Mouse (Mus musculus) CH12.LX (cell line): ENCODE data around the gene Olfr56. TPM values are rescaled to one million over a fixed set of nuclear protein-coding genes. Genes with fewer than 3 reads are reported as not detected.

ENCODE experiments used
- DNase-seq: peaks from one replicate; pipeline ENCODE4 v3.0.0-alpha.2; 2013; ENCODE audit errors: extremely low read depth
- H3K27ac ChIP-seq: 2 replicates; pipeline ENCODE4 v1.5.1; 2012; ENCODE audit warnings: low read depth, mild to moderate bottlenecking, control low read depth, moderate library complexity; ENCODE audit not compliant: insufficient read depth
- H3K27me3 ChIP-seq: replicated peaks from 2 replicates; pipeline ENCODE3; 2012; ENCODE audit warnings: inconsistent platforms
- H3K36me3 ChIP-seq, 2 experiments: replicated peaks in 1 of 2; 2 replicates each; pipeline versions ENCODE3 to v1.6.1; 2012; ENCODE audit warnings: inconsistent platforms in 1 of 2, low read length in 1 of 2, mild to moderate bottlenecking in 1 of 2, mixed read lengths in 1 of 2, moderate library complexity in 1 of 2; ENCODE audit not compliant: control insufficient read depth in 1 of 2, insufficient read depth in 1 of 2
- H3K4me1 ChIP-seq, 2 experiments: 2 replicates each; pipeline ENCODE4 v1.6.1; 2012; ENCODE audit warnings: inconsistent platforms in 1 of 2, moderate library complexity in 1 of 2; ENCODE audit not compliant: insufficient read depth in 2 of 2, control insufficient read depth in 1 of 2
- H3K4me2 ChIP-seq: 2 replicates; pipeline ENCODE4 v1.6.1; 2012; ENCODE audit warnings: low read depth, mild to moderate bottlenecking, control low read depth; ENCODE audit not compliant: poor library complexity, insufficient read depth, severe bottlenecking
- H3K4me3 ChIP-seq, 3 experiments: fragments of 150-350 bp in 1 of 3; sonication (generic) in 1 of 3; replicated peaks in 1 of 3; 2 replicates each; pipeline versions ENCODE3 to v1.5.1; 2011 to 2012; ENCODE audit warnings: low read depth in 2 of 3, low read length in 2 of 3, mild to moderate bottlenecking in 2 of 3, moderate library complexity in 2 of 3, control low read depth in 1 of 3, improper control_type of control experiment in 1 of 3, inconsistent platforms in 1 of 3, mixed read lengths in 1 of 3; ENCODE audit not compliant: poor library complexity in 1 of 3
- H3K79me2 ChIP-seq: replicated peaks from 2 replicates; pipeline ENCODE4 v1.6.1; 2012; ENCODE audit warnings: mild to moderate bottlenecking, moderate library complexity; ENCODE audit not compliant: control insufficient read depth, poor library complexity, insufficient read depth, severe bottlenecking; ENCODE audit errors: extremely low read depth
- H3K9ac ChIP-seq: 2 replicates; pipeline ENCODE4 v1.6.1; 2012; ENCODE audit warnings: low read depth, mild to moderate bottlenecking, control low read depth, moderate library complexity; ENCODE audit not compliant: insufficient read depth
- H3K9me3 ChIP-seq: replicated peaks from 2 replicates; pipeline ENCODE3; 2012; ENCODE audit warnings: low read length, inconsistent platforms, mixed read lengths
- BHLHE40 ChIP-seq: IDR thresholded peaks from 2 replicates; pipeline ENCODE4 v1.6.1; 2011; ENCODE audit warnings: mild to moderate bottlenecking, low read depth, low read length, improper control_type of control experiment
- CHD1 ChIP-seq: IDR thresholded peaks from 2 replicates; pipeline ENCODE4 v1.6.1; 2012; ENCODE audit warnings: low read depth, low read length, improper control_type of control experiment, inconsistent platforms
- E2F4 ChIP-seq: IDR thresholded peaks from 2 replicates; pipeline ENCODE4 v1.6.1; 2011; ENCODE audit warnings: low read depth, low read length, improper control_type of control experiment; ENCODE audit not compliant: insufficient replicate concordance
- EP300 ChIP-seq: IDR thresholded peaks from 2 replicates; pipeline ENCODE4 v1.6.1; 2011; ENCODE audit warnings: low read length, improper control_type of control experiment
- ETS1 ChIP-seq: conservative IDR thresholded peaks from 2 replicates; pipeline ENCODE4 v1.6.1; 2012; ENCODE audit warnings: low read depth, mild to moderate bottlenecking, inconsistent platforms, low read length, improper control_type of control experiment, moderate library complexity
- JUN ChIP-seq: IDR thresholded peaks from 2 replicates; pipeline ENCODE4 v1.6.1; 2011; ENCODE audit warnings: low read depth, mild to moderate bottlenecking, low read length, improper control_type of control experiment, moderate library complexity; ENCODE audit not compliant: insufficient read depth
- MAZ ChIP-seq: IDR thresholded peaks from 2 replicates; pipeline ENCODE4 v1.6.1; 2012; ENCODE audit warnings: low read depth, mild to moderate bottlenecking, inconsistent platforms, low read length, improper control_type of control experiment, moderate library complexity
- MEF2A ChIP-seq: IDR thresholded peaks from 2 replicates; pipeline ENCODE4 v1.6.1; 2014; ENCODE audit warnings: low read depth, mild to moderate bottlenecking, inconsistent platforms, low read length, improper control_type of control experiment, borderline replicate concordance
- MYC ChIP-seq: IDR thresholded peaks from 2 replicates; pipeline ENCODE4 v1.6.1; 2011; ENCODE audit warnings: low read depth, mild to moderate bottlenecking, improper control_type of control experiment, low read length
- NRF1 ChIP-seq: IDR thresholded peaks from 2 replicates; pipeline ENCODE4 v1.6.1; 2014; ENCODE audit warnings: low read depth, mild to moderate bottlenecking, inconsistent platforms, low read length, improper control_type of control experiment, moderate library complexity
- PAX5 ChIP-seq: IDR thresholded peaks from 2 replicates; pipeline ENCODE4 v1.6.1; 2012; ENCODE audit warnings: low read length, inconsistent platforms, mixed read lengths
- RCOR1 ChIP-seq: conservative IDR thresholded peaks from 2 replicates; pipeline ENCODE4 v1.6.1; 2012; ENCODE audit warnings: low read depth, mild to moderate bottlenecking, inconsistent platforms, low read length, improper control_type of control experiment
- SMC3 ChIP-seq: IDR thresholded peaks from 2 replicates; pipeline ENCODE4 v1.6.1; 2011; ENCODE audit warnings: low read depth, low read length, improper control_type of control experiment
- ZKSCAN1 ChIP-seq: IDR thresholded peaks from 2 replicates; pipeline ENCODE4 v1.6.1; 2012; ENCODE audit warnings: low read depth, inconsistent platforms, low read length, improper control_type of control experiment, borderline replicate concordance
- ZMIZ1 ChIP-seq: IDR thresholded peaks from 2 replicates; pipeline ENCODE4 v1.6.1; 2012; ENCODE audit warnings: low read depth, mild to moderate bottlenecking, inconsistent platforms, low read length, improper control_type of control experiment
- ZNF384 ChIP-seq: IDR thresholded peaks from 2 replicates; pipeline ENCODE4 v1.6.1; 2012; ENCODE audit warnings: low read depth, low read length, improper control_type of control experiment, inconsistent platforms
- dilution Hi-C: fragments of 300-500 bp; cut with MboI; formaldehyde crosslinking; loops from 2 replicates; pipeline ENCODE4 v1.14.3; 2020; ENCODE audit warnings: low sequenced_read_pairs; ENCODE audit not compliant: extremely low pct_unique_long_range_greater_than_20kb, extremely low pct_ligation_motif_present
- in situ Hi-C: fragments of 300-500 bp; cut with MboI; formaldehyde crosslinking; loops from 3 replicates; pipeline ENCODE4 v1.14.3; 2019; ENCODE audit warnings: low sequenced_read_pairs, low pct_ligation_motif_present, low pct_unique_long_range_greater_than_20kb, mixed read lengths
- polyA plus RNA-seq: library from polyadenylated mRNA; unstranded; fragments of >175 nt; gene quantifications from 2 replicates; pipeline ENCODE4 v1.2.1, GENCODE M21; 2012; ENCODE audit warnings: low read depth; ENCODE audit not compliant: insufficient read length
- total RNA-seq, 2 experiments: library from RNA; depleted of rRNA; stranded (reverse); fragments of 300-350 nt in 1 of 2; fragments of >200 nt in 1 of 2; gene quantifications; 2 replicates each; pipeline ENCODE4 v1.2.3; 2012 to 2014

Olfr56 gene
- total and polyA plus RNA-seq, 3 experiments, result not detected

- no peak overlapping the region for H3K4me3 ChIP-seq
- no peak overlapping the region for H3K4me2 ChIP-seq
- no peak overlapping the region for H3K27ac ChIP-seq
- H3K27me3 ChIP-seq, result no peaks in the 10 kb centered on the region
- in situ Hi-C loops (no loop called here), dilution Hi-C loops (no loop called here)
- no peak for TF ChIP-seq SMC3
- TF ChIP-seq MYC, result no peak
- TF ChIP-seq NRF1, result no peak
- no peak for TF ChIP-seq E2F4
- H3K9me3 ChIP-seq, result no peaks in the 10 kb centered on the region
- H3K9ac ChIP-seq, result no peak overlapping the region
- DNase-seq, result no peak
- peaks cover 0 to 16% of the 10 kb centered on the region in 2 experiments; a peak in 3 of 4 replicates for H3K4me1 ChIP-seq
- H3K36me3 ChIP-seq, result no peaks in the 10 kb centered on the region
- H3K79me2 ChIP-seq, result no peaks in the 10 kb centered on the region; the same call in 1 of the 2 replicates
Observed at GRCm38 (mm10) chr11:49092053-49092586, 113.4 kb downstream of the Olfr56 start.

GRCm38 (mm10) chr11:49092786-49093185 lies 114.1 kb downstream of the Olfr56 start:
- Histone ChIP-seq H3K36me3 (no peaks in the 10 kb centered on the region), H3K79me2 (no peaks in the 10 kb centered on the region; the same call in 1 of the 2 replicates), H3K4me1 (peaks cover 0 to 13% of the 10 kb centered on the region in 2 experiments; a peak in 3 of 4 replicates), H3K9me3 (no peaks in the 10 kb centered on the region), H3K9ac (no peak overlapping the region), H3K4me2 (no peak overlapping the region)
- dilution Hi-C loops, result no loop called here
- no peak for DNase-seq
- TF ChIP-seq JUN, result no peak
- TF ChIP-seq, all 38 proteins: peak for 0
- no peak overlapping the region for H3K4me3 ChIP-seq
- H3K27ac ChIP-seq, result no peak overlapping the region
- in situ Hi-C loops, result no loop called here
- H3K27me3 ChIP-seq, result no peaks in the 10 kb centered on the region

GRCm38 (mm10) chr11:49093861-49094660 lies 115.4 kb downstream of the Olfr56 start:
- Histone ChIP-seq H3K9me3 (no peaks in the 10 kb centered on the region), H3K36me3 (no peaks in the 10 kb centered on the region), H3K4me3 (no peak overlapping the region), H3K4me1 (peaks cover 0 to under 1% of the 10 kb centered on the region in 2 experiments; a peak in 2 of 4 replicates), H3K4me2 (no peak overlapping the region), H3K79me2 (no peaks in the 10 kb centered on the region; the same call in 1 of the 2 replicates), H3K9ac (no peak overlapping the region), H3K27me3 (no peaks in the 10 kb centered on the region), H3K27ac (no peak overlapping the region)
- in situ Hi-C loops (no loop called here), dilution Hi-C loops (no loop called here)
- TF ChIP-seq MEF2A (no peak), ETS1 (no peak), EP300 (no peak), ZMIZ1 (no peak), RCOR1 (no peak), BHLHE40 (no peak), ZNF384 (no peak), CHD1 (no peak), PAX5 (no peak), ZKSCAN1 (no peak), JUN (no peak), MYC (no peak), MAZ (no peak)
- DNase-seq, result no peak
